Mouse (Mus musculus) stomach, postnatal 0 days (tissue): Measurements from ENCODE around the gene Gal3st2.
"Not testable (repeated sequence)": the region's sequence is repeated elsewhere in the genome, so short reads cannot be mapped to it uniquely, and the experiment has no call there.

Source experiments
- CTCF ChIP-seq: IDR thresholded peaks from 2 replicates; pipeline ENCODE4 v1.5.1; 2016; ENCODE audit warnings: antibody characterized with exemption, low read depth, mild to moderate bottlenecking, moderate library complexity
- EP300 ChIP-seq: optimal IDR thresholded peaks from 2 replicates; pipeline ENCODE3; 2016; ENCODE audit warnings: antibody characterized with exemption

- not testable (repeated sequence) for TF ChIP-seq CTCF, EP300
These were observed 56.1 kb downstream of the Gal3st2 start for GRCm38 (mm10) chr1:93917160-93917559.
